19 mouse cellular contexts compared by ENCODE assay signal in genomic region chr1:90428774-90429173, GRCm38 (mm10).
DNase-seq lines count a peak whose midpoint lies in the region; ATAC-seq and TF ChIP-seq lines count a peak whose summit lies in the region.
"Had no signal": no experiment of that assay in that cellular context is flagged by ENCODE, and none has a peak within 500 bp of the region (broad histone marks: within the 10 kb centered on the region; RNA-seq: fewer than 3 reads in every experiment).

No protein-coding gene starts in this region.

- no peak for TF ChIP-seq CTCF in hindbrain, postnatal 0 days (IDR thresholded peaks at IDR 0.05; ENCODE audit: low read depth)

- no peak overlapping the region for H3K4me2 ChIP-seq in hindbrain, postnatal 0 days (ENCODE audit: low read depth, low read length)
- H3K4me2 ChIP-seq in midbrain, embryonic 11.5 days, result no peak overlapping the region
- no peak overlapping the region for H3K4me2 ChIP-seq in embryonic facial prominence, embryonic 15.5 days (replicated peaks)
- H3K4me2 ChIP-seq in kidney, embryonic 14.5 days (replicated peaks; ENCODE audit: low read depth, low read length), result no peak overlapping the region
- H3K4me2 ChIP-seq: embryonic facial prominence, embryonic 12.5 days; forebrain, embryonic 12.5 days; hindbrain, embryonic 12.5 days; kidney, embryonic 15.5 days had no signal

- WGBS in hindbrain, postnatal 0 days, result 49% methylated on average over 7 of the region's 7 CpGs
- 88% methylated on average over 7 of the region's 7 CpGs for WGBS in hindbrain, embryonic 10.5 days
- WGBS in midbrain, embryonic 10.5 days, result 89% methylated on average over 7 of the region's 7 CpGs
- 84% methylated on average over 7 of the region's 7 CpGs for WGBS in midbrain, embryonic 11.5 days
- WGBS in embryonic facial prominence, embryonic 15.5 days, result 40% methylated on average over 7 of the region's 7 CpGs
- 68% methylated on average over 7 of the region's 7 CpGs for WGBS in kidney, embryonic 14.5 days

- ATAC-seq in hindbrain, postnatal 0 days, result 0 out of 2 replicates have a peak, but pooled peaks have one; percentile 21
- ATAC-seq in midbrain, embryonic 11.5 days (ENCODE audit: low FRiP score), result no peak
- peak; percentile 59; the same call in 1 of the 2 replicates for ATAC-seq in embryonic facial prominence, embryonic 15.5 days (ENCODE audit: insufficient number of reproducible peaks, low FRiP score, low TSS enrichment, low read depth)
- ATAC-seq in kidney, embryonic 14.5 days (ENCODE audit: low FRiP score, low TSS enrichment), result no peak
- ATAC-seq: activated CD4-positive, CD25-positive, alpha-beta regulatory T cell, adult 4 months; CD4-positive, CD25-positive, alpha-beta regulatory T cell, adult 4 months; midbrain, embryonic 16.5 days had no signal

- H3K4me1 ChIP-seq in hindbrain, postnatal 0 days (ENCODE audit: insufficient read depth, low read length), result no peaks in the 10 kb centered on the region; the same call in 1 of the 2 replicates
- peaks cover 33% of the 10 kb centered on the region for H3K4me1 ChIP-seq in hindbrain, embryonic 10.5 days (replicated peaks)
- H3K4me1 ChIP-seq in midbrain, embryonic 10.5 days, result peaks cover 36% of the 10 kb centered on the region
- H3K4me1 ChIP-seq in midbrain, embryonic 11.5 days (ENCODE audit: control insufficient read depth, insufficient read depth, low read length), result peaks cover 10% of the 10 kb centered on the region
- H3K4me1 ChIP-seq in embryonic facial prominence, embryonic 15.5 days, result peaks cover 40% of the 10 kb centered on the region
- H3K4me1 ChIP-seq in kidney, embryonic 14.5 days (ENCODE audit: control insufficient read depth, insufficient read depth, low read length), result peaks cover 17% of the 10 kb centered on the region; the same call in 1 of the 2 replicates

- H3K4me3 ChIP-seq in hindbrain, postnatal 0 days (ENCODE audit: low read length), result no peak overlapping the region
- H3K4me3 ChIP-seq in hindbrain, embryonic 10.5 days, result no peak overlapping the region
- H3K4me3 ChIP-seq in midbrain, embryonic 10.5 days, result no peak overlapping the region
- no peak overlapping the region for H3K4me3 ChIP-seq in midbrain, embryonic 11.5 days (ENCODE audit: low read depth, low read length)
- H3K4me3 ChIP-seq in embryonic facial prominence, embryonic 15.5 days (replicated peaks), result no peak overlapping the region
- H3K4me3 ChIP-seq in kidney, embryonic 14.5 days (ENCODE audit: low read length), result no peak overlapping the region
- H3K4me3 ChIP-seq: embryonic facial prominence, embryonic 12.5 days; forebrain, embryonic 12.5 days; hindbrain, embryonic 12.5 days; kidney, embryonic 15.5 days had no signal

- no peaks in the 10 kb centered on the region for H3K9me3 ChIP-seq in hindbrain, postnatal 0 days (ENCODE audit: low read length)
- H3K9me3 ChIP-seq in hindbrain, embryonic 10.5 days, result peaks cover 8% of the 10 kb centered on the region; the same call in 1 of the 2 replicates
- H3K9me3 ChIP-seq in midbrain, embryonic 10.5 days (replicated peaks), result peaks cover 10% of the 10 kb centered on the region
- H3K9me3 ChIP-seq in midbrain, embryonic 11.5 days (ENCODE audit: control insufficient read depth, low read length), result no peaks in the 10 kb centered on the region
- no peaks in the 10 kb centered on the region for H3K9me3 ChIP-seq in embryonic facial prominence, embryonic 15.5 days (replicated peaks)
- H3K9me3 ChIP-seq in kidney, embryonic 14.5 days (ENCODE audit: control insufficient read depth, low read length), result no peaks in the 10 kb centered on the region; the same call in 1 of the 2 replicates
- H3K9me3 ChIP-seq: embryonic facial prominence, embryonic 12.5 days; hindbrain, embryonic 12.5 days; kidney, embryonic 15.5 days had no signal

- no peaks in the 10 kb centered on the region for H3K27me3 ChIP-seq in hindbrain, postnatal 0 days (ENCODE audit: insufficient read depth, low read length)
- peaks cover 14% of the 10 kb centered on the region for H3K27me3 ChIP-seq in hindbrain, embryonic 10.5 days (ENCODE audit: insufficient read depth, poor library complexity, severe bottlenecking)
- peaks cover 8% of the 10 kb centered on the region; the same call in 1 of the 2 replicates for H3K27me3 ChIP-seq in midbrain, embryonic 10.5 days (ENCODE audit: low read depth, poor library complexity, severe bottlenecking)
- H3K27me3 ChIP-seq in midbrain, embryonic 11.5 days (ENCODE audit: control insufficient read depth, insufficient read depth, low read length), result no peaks in the 10 kb centered on the region
- H3K27me3 ChIP-seq in embryonic facial prominence, embryonic 15.5 days, result no peaks in the 10 kb centered on the region
- no peaks in the 10 kb centered on the region for H3K27me3 ChIP-seq in kidney, embryonic 14.5 days (ENCODE audit: control insufficient read depth, insufficient read depth, low read length)
- H3K27me3 ChIP-seq: embryonic facial prominence, embryonic 12.5 days; forebrain, embryonic 12.5 days; kidney, embryonic 15.5 days had no signal

- DNase-seq in hindbrain, postnatal 0 days (ENCODE audit: low spot score), result peak; percentile 25
- DNase-seq in hindbrain, embryonic 10.5 days (ENCODE audit: low spot score), result no peak
- no peak for DNase-seq in midbrain, embryonic 10.5 days (ENCODE audit: low spot score)
- DNase-seq in midbrain, embryonic 11.5 days (ENCODE audit: low spot score, missing footprints), result no peak
- peak; percentile 44 for DNase-seq in Muller cell, postnatal 12 days (ENCODE audit: inconsistent ontology term)
- no peak for DNase-seq in yolk sac, embryonic 10.5 days (ENCODE audit: low spot score)
- DNase-seq: cerebellum, adult 11 months; gastrocnemius, postnatal 36 days; thymus, postnatal 25 days had no signal

- H3K9ac ChIP-seq in hindbrain, postnatal 0 days (replicated peaks; ENCODE audit: low read length), result no peak overlapping the region
- H3K9ac ChIP-seq in midbrain, embryonic 11.5 days (ENCODE audit: low read length), result no peak overlapping the region
- H3K9ac ChIP-seq in embryonic facial prominence, embryonic 15.5 days, result no peak overlapping the region
- H3K9ac ChIP-seq in kidney, embryonic 14.5 days (ENCODE audit: low read depth, low read length), result no peak overlapping the region
- H3K9ac ChIP-seq: embryonic facial prominence, embryonic 12.5 days; forebrain, embryonic 12.5 days; hindbrain, embryonic 12.5 days; kidney, embryonic 15.5 days; liver, embryonic 14.5 days had no signal

- no peak overlapping the region for H3K27ac ChIP-seq in hindbrain, postnatal 0 days
- no peak overlapping the region; the same call in 1 of the 2 replicates for H3K27ac ChIP-seq in hindbrain, embryonic 10.5 days
- peak overlapping the region; percentile 49; the same call in 1 of the 2 replicates for H3K27ac ChIP-seq in midbrain, embryonic 10.5 days (replicated peaks)
- H3K27ac ChIP-seq in midbrain, embryonic 11.5 days (ENCODE audit: low read depth, low read length), result no peak overlapping the region
- peak overlapping the region; percentile 35; the same call in 1 of the 2 replicates for H3K27ac ChIP-seq in embryonic facial prominence, embryonic 15.5 days (replicated peaks)
- H3K27ac ChIP-seq in kidney, embryonic 14.5 days (ENCODE audit: low read depth, low read length), result no peak overlapping the region
- H3K27ac ChIP-seq: embryonic facial prominence, embryonic 12.5 days; forebrain, embryonic 12.5 days; hindbrain, embryonic 12.5 days; kidney, embryonic 15.5 days; liver, embryonic 14.5 days had no signal

- no peaks in the 10 kb centered on the region for H3K36me3 ChIP-seq in hindbrain, postnatal 0 days (ENCODE audit: insufficient read depth, low read length)
- H3K36me3 ChIP-seq in hindbrain, embryonic 10.5 days, result no peaks in the 10 kb centered on the region
- no peaks in the 10 kb centered on the region for H3K36me3 ChIP-seq in midbrain, embryonic 10.5 days
- no peaks in the 10 kb centered on the region for H3K36me3 ChIP-seq in midbrain, embryonic 11.5 days (ENCODE audit: control insufficient read depth, insufficient read depth, low read length)
- H3K36me3 ChIP-seq in embryonic facial prominence, embryonic 15.5 days, result no peaks in the 10 kb centered on the region
- H3K36me3 ChIP-seq in kidney, embryonic 14.5 days (ENCODE audit: control insufficient read depth, insufficient read depth, low read length), result no peaks in the 10 kb centered on the region
- H3K36me3 ChIP-seq: embryonic facial prominence, embryonic 12.5 days; forebrain, embryonic 12.5 days; hindbrain, embryonic 12.5 days; kidney, embryonic 15.5 days had no signal

Comparison
In these comparisons a context has a peak if more than half of its experiments do, and no peak if none do; other contexts are left out.
1. DNase-seq: peak in hindbrain, postnatal 0 days (single experiment) and Muller cell, postnatal 12 days (single experiment); none in hindbrain, embryonic 10.5 days (single experiment), midbrain, embryonic 10.5 days (single experiment), midbrain, embryonic 11.5 days (single experiment) and yolk sac, embryonic 10.5 days (single experiment).
2. H3K27ac ChIP-seq: peak in midbrain, embryonic 10.5 days (single experiment) and embryonic facial prominence, embryonic 15.5 days (single experiment); none in hindbrain, postnatal 0 days (single experiment), hindbrain, embryonic 10.5 days (single experiment), midbrain, embryonic 11.5 days (single experiment) and kidney, embryonic 14.5 days (single experiment).
3. ATAC-seq: peak in hindbrain, postnatal 0 days (single experiment) and embryonic facial prominence, embryonic 15.5 days (single experiment); none in midbrain, embryonic 11.5 days (single experiment) and kidney, embryonic 14.5 days (single experiment).